Mouse (Mus musculus) limb, embryonic 15.5 days (tissue): ENCODE measurements around the gene AC140267.1. TPM values are rescaled to one million over a fixed set of nuclear protein-coding genes. Genes with fewer than 3 reads are reported as not detected.

Source experiments
- ATAC-seq: fragments of 200-750 bp; cut with Nextera tagmentation; 2 replicates; pipeline ENCODE4 v1.8.0; 2017; ENCODE audit warnings: low read depth, moderate TSS enrichment; ENCODE audit not compliant: insufficient number of reproducible peaks, low FRiP score, low TSS enrichment
- H3K27ac ChIP-seq: fragments of 300-500 bp; sonication (generic); 2 replicates; pipeline ENCODE4 v1.5.1; 2015; ENCODE audit warnings: moderate library complexity, mild to moderate bottlenecking, inconsistent platforms
- H3K27me3 ChIP-seq: fragments of 300-500 bp; sonication (generic); 2 replicates; pipeline ENCODE4 v1.6.1; 2015; ENCODE audit warnings: inconsistent platforms
- H3K36me3 ChIP-seq: fragments of 300-500 bp; sonication (generic); 2 replicates; pipeline ENCODE4 v1.6.1; 2015; ENCODE audit warnings: inconsistent platforms
- H3K4me1 ChIP-seq: fragments of 300-500 bp; sonication (generic); 2 replicates; pipeline ENCODE4 v1.6.1; 2015; ENCODE audit warnings: inconsistent platforms
- H3K4me2 ChIP-seq: fragments of 300-500 bp; sonication (generic); 2 replicates; pipeline ENCODE4 v1.6.1; 2015; ENCODE audit warnings: mild to moderate bottlenecking, inconsistent platforms
- H3K4me3 ChIP-seq: fragments of 300-500 bp; sonication (generic); 2 replicates; pipeline ENCODE4 v1.5.1; 2015; ENCODE audit warnings: mild to moderate bottlenecking, inconsistent platforms
- H3K9ac ChIP-seq: fragments of 300-500 bp; sonication (generic); 2 replicates; pipeline ENCODE4 v1.6.1; 2015; ENCODE audit warnings: inconsistent platforms
- H3K9me3 ChIP-seq: fragments of 300-500 bp; sonication (generic); 2 replicates; pipeline ENCODE4 v1.6.1; 2016; ENCODE audit warnings: inconsistent platforms
- WGBS: fragments of 180-500 bp; shearing (Covaris S2); methylation state at CpG from one replicate; pipeline ENCODE4 v1.1.7; 2015; 5-methylcytosine and 5-hydroxymethylcytosine counted together
- polyA plus RNA-seq: library from polyadenylated mRNA; unstranded; fragments of >200 nt; fragmentation: Nextera tagmentation; extraction: Ambion mirVana; gene quantifications from 2 replicates; pipeline ENCODE4 v1.2.1, GENCODE M21; 2015

AC140267.1 gene
- polyA plus RNA-seq, 1 experiment from 2014 or later, result not detected

GRCm38 (mm10) chr15:80278121-80278759, 42.6 kb downstream of the AC140267.1 start:
- H3K27me3 ChIP-seq, result peaks cover 27% of the 10 kb centered on the region; the same call in 1 of the 2 replicates
- WGBS, result 78% methylated on average over 5 of the region's 5 CpGs
- no peak overlapping the region for H3K4me3 ChIP-seq
- no peaks in the 10 kb centered on the region for H3K36me3 ChIP-seq
- no peak overlapping the region for H3K9ac ChIP-seq
- no peaks in the 10 kb centered on the region for H3K4me1 ChIP-seq
- H3K4me2 ChIP-seq, result no peak overlapping the region
- H3K27ac ChIP-seq, result no peak overlapping the region
- ATAC-seq, result no peak
- no peaks in the 10 kb centered on the region for H3K9me3 ChIP-seq

GRCm38 (mm10) chr15:80279053-80279452, 43.4 kb downstream of the AC140267.1 start:
- Histone ChIP-seq H3K4me2 (no peak overlapping the region), H3K9ac (no peak overlapping the region), H3K9me3 (no peaks in the 10 kb centered on the region), H3K27ac (no peak overlapping the region), H3K27me3 (peaks cover 32% of the 10 kb centered on the region), H3K4me3 (no peak overlapping the region), H3K36me3 (no peaks in the 10 kb centered on the region), H3K4me1 (no peaks in the 10 kb centered on the region)
- WGBS, result 92% methylated on average over 2 of the region's 2 CpGs
- no peak for ATAC-seq

GRCm38 (mm10) chr15:80280646-80281045, 45.0 kb downstream of the AC140267.1 start:
- Histone ChIP-seq H3K36me3 (no peaks in the 10 kb centered on the region), H3K27me3 (peaks cover 48% of the 10 kb centered on the region), H3K9me3 (no peaks in the 10 kb centered on the region), H3K9ac (no peak overlapping the region), H3K4me2 (no peak overlapping the region), H3K4me1 (no peaks in the 10 kb centered on the region), H3K4me3 (no peak overlapping the region), H3K27ac (no peak overlapping the region)
- ATAC-seq, result no peak
- WGBS, result 14% methylated on average over 6 of the region's 6 CpGs

Other genes with a start within 250 kb of the AC140267.1 start
- 3.1 TPM in 2 replicates for gene Pdgfb, start 220.9 kb upstream of the AC140267.1 start, polyA plus RNA-seq
- 10.4 and 12.0 TPM in 2 replicates for gene Syngr1, start 144.5 kb upstream of the AC140267.1 start, polyA plus RNA-seq
- gene Rpl3, start 144.0 kb upstream of the AC140267.1 start, polyA plus RNA-seq, result 1,003 and 1,080 TPM in 2 replicates
- gene Tab1, start 102.7 kb upstream of the AC140267.1 start, polyA plus RNA-seq, result 33.8 and 34.7 TPM in 2 replicates
- 3.4 and 3.5 TPM in 2 replicates for gene Mgat3, start 62.1 kb upstream of the AC140267.1 start, polyA plus RNA-seq
- gene Mief1, start 1.8 kb upstream of the AC140267.1 start, polyA plus RNA-seq, result 25.6 and 27.7 TPM in 2 replicates
- 145 and 160 TPM in 2 replicates for gene Atf4, start 19.3 kb downstream of the AC140267.1 start, polyA plus RNA-seq
- 47.9 and 57.0 TPM in 2 replicates for gene Rps19bp1, start 28.5 kb downstream of the AC140267.1 start, polyA plus RNA-seq
- 0.02 and 0.06 TPM in 2 replicates for gene Cacna1i, start 51.4 kb downstream of the AC140267.1 start, polyA plus RNA-seq